Mouse (Mus musculus) hindbrain, postnatal 0 days (tissue): ENCODE measurements around the gene Tbxas1. TPM values are rescaled to one million over a fixed set of nuclear protein-coding genes. Genes with fewer than 3 reads are reported as not detected.

Experiments used
- ATAC-seq: fragments of 200-750 bp; cut with Nextera tagmentation; 2 replicates; pipeline ENCODE4 v1.8.0; 2017; ENCODE audit warnings: mild to moderate bottlenecking, moderate TSS enrichment, moderate library complexity
- DNase-seq: peaks from one replicate; pipeline ENCODE4 v3.0.0-alpha.2; 2015; ENCODE audit warnings: low spot score
- H3K27ac ChIP-seq: fragments of 300-500 bp; sonication (generic); 2 replicates; pipeline ENCODE4 v1.5.1; 2014; ENCODE audit warnings: mild to moderate bottlenecking
- H3K27me3 ChIP-seq: fragments of 300-500 bp; sonication (generic); 2 replicates; pipeline ENCODE4 v1.6.1; 2014; ENCODE audit warnings: low read length, mixed read lengths; ENCODE audit not compliant: insufficient read depth
- H3K36me3 ChIP-seq: fragments of 300-500 bp; sonication (generic); 2 replicates; pipeline ENCODE4 v1.6.1; 2014; ENCODE audit warnings: low read length, mixed read lengths; ENCODE audit not compliant: insufficient read depth
- H3K4me1 ChIP-seq: fragments of 300-500 bp; sonication (generic); 2 replicates; pipeline ENCODE4 v1.6.1; 2014; ENCODE audit warnings: antibody characterized with exemption, low read length, mixed read lengths; ENCODE audit not compliant: insufficient read depth
- H3K4me2 ChIP-seq: fragments of 300-500 bp; sonication (generic); 2 replicates; pipeline ENCODE4 v1.6.1; 2014; ENCODE audit warnings: low read depth, mild to moderate bottlenecking, low read length, moderate library complexity, mixed read lengths
- H3K4me3 ChIP-seq: fragments of 300-500 bp; sonication (generic); 2 replicates; pipeline ENCODE4 v1.5.1; 2014; ENCODE audit warnings: low read length
- H3K9ac ChIP-seq: fragments of 300-500 bp; sonication (generic); replicated peaks from 2 replicates; pipeline ENCODE4 v1.6.1; 2014; ENCODE audit warnings: mild to moderate bottlenecking, low read length, moderate library complexity, mixed read lengths
- H3K9me3 ChIP-seq: fragments of 300-500 bp; sonication (generic); 2 replicates; pipeline ENCODE4 v1.6.1; 2016; ENCODE audit warnings: low read length, mixed read lengths
- CTCF ChIP-seq: IDR thresholded peaks from 2 replicates; pipeline ENCODE4 v1.5.1; 2016; ENCODE audit warnings: antibody characterized with exemption, control low read depth, low read depth
- WGBS: fragments of 180-500 bp; shearing (Covaris S2); extraction: QIAGEN DNeasy Blood & Tissue Kit; methylation state at CpG from one replicate; pipeline ENCODE4 v1.1.7; 2014; 5-methylcytosine and 5-hydroxymethylcytosine counted together
- polyA plus RNA-seq: library from polyadenylated mRNA; unstranded; fragments of >200 nt; fragmentation: Nextera tagmentation; extraction: Ambion mirVana; gene quantifications from 2 replicates; pipeline ENCODE4 v1.2.1, GENCODE M21; 2015
- total RNA-seq: library from RNA; depleted of rRNA; stranded (reverse); fragments of >200 nt; gene quantifications from 2 replicates; pipeline ENCODE4 v1.2.3, GENCODE M21; 2014

Tbxas1 gene
- total and polyA plus RNA-seq, 2 experiments from 2014 or later: 2.1 to 4.3 TPM

DNA sequence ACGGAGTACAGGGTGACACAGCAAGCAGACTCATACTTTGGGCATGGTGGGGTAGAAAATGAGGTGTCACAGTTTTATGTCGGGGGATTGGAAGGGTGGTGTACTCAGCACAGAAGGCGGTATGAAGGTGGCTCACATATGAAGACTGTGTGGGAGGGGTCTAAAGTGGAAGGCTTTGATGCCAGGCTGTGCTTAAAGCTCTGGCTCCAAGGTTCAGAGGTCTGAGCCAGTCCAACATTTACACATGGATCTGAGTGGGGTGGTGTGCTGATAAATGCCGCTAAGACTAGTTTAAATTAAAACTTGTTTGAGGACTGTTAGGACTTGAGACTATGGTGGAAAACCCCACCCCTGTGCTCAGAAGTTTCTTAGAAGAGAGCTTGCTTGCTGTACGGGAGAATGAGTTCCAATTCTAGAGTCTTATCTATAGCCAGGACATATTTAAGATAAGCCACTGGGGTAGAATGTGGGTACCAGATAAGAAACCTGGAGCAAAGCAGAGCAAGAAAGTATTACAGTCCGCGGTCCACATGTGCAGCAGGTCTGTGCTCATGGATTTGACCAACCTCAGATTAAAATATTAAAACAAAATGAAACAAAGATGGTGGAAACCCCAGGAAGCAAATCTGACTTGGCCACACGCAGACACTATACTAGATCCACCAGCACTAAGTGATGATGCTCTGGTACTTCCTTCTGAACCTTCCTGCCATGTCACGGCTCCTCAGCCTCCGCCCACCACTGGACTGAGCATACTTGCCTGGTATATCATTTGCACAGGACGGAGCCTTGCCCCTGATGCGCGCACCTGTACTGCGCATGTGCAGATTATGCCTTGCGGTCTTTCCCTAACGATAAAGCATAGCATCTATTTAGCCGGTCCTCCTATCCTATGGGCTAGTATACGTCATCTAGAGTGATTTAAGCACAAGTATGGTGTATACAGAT lies 48.9 kb downstream of the Tbxas1 start:
- TF ChIP-seq CTCF: no peak
- Histone ChIP-seq H3K9me3 (no peaks in the 10 kb centered on the region), H3K4me3 (no peak overlapping the region), H3K27me3 (no peaks in the 10 kb centered on the region), H3K27ac (no peak overlapping the region), H3K36me3 (no peaks in the 10 kb centered on the region), H3K9ac (no peak overlapping the region), H3K4me1 (no peaks in the 10 kb centered on the region), H3K4me2 (no peak overlapping the region)
- DNase-seq: no peak
- WGBS: 94% methylated on average over 18 of the region's 18 CpGs
- no peak for ATAC-seq

DNA sequence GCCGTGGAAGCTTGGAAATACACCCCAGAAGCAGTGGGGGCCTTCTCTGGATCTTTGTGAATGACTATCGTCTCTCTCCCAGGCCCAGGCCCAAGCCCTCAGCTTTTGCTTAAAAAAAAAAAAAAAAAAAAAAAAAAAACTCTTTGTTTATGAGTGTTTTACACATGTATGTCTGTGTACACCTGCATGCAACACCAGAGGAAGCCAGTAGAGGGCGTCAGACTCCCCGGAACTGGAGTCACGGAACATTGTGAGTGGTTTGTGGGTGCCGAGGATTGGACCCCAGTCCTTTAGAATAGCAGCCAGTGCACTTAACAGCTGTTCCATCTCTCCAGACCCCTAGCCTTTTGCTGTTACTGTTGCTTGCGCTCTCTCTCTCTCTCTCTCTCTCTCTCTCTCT lies 50.5 kb downstream of the Tbxas1 start:
- Histone ChIP-seq H3K36me3 (no peaks in the 10 kb centered on the region), H3K9me3 (no peaks in the 10 kb centered on the region), H3K4me2 (peak overlapping the region; percentile 27), H3K27ac (no peak overlapping the region), H3K27me3 (no peaks in the 10 kb centered on the region), H3K4me3 (no peak overlapping the region), H3K9ac (no peak overlapping the region), H3K4me1 (no peaks in the 10 kb centered on the region)
- DNase-seq (no peak), ATAC-seq (no peak)
- WGBS: 52% methylated on average over 7 of the region's 7 CpGs
- peak; percentile 44 for TF ChIP-seq CTCF

DNA sequence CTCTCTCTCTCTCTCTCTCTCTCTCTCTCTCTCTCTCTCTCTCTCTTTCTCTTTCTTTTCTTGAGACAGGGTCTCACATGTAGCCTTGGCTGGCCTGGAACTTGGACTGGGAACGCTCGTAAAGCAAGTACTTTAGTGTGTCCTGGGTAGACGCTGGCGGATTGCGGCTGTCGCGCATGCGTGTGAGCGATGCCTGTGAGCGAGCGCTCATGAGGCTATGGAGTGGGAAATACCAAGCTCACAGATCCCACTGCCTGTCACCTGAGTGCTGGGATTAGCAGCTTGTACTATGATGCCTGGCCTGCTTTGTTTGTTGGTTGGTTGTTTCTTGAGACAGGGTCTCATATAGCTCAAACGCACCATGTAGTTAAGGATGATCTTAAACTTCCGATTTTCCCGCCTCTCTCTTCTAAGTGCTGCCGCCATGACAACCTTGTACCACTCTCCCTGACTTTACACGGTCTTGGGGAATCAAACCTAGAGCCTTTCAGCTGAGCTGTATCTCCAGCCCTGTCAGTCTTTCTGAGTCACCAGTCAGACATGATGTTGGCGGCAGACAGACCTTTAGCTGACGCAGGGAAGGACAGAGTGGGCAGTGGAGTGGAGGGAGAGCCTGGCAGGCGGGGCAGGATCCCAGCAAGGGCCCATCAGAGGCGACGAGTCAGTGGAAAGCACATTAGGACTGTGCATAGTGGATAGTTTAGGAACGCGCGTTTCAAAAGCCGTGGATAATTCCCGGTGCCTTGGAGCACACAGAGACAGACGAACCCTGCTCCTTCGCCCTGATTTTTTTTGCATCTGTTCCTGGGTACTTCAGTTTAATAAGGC lies 51.1 kb downstream of the Tbxas1 start:
- Histone ChIP-seq H3K27ac (peak overlapping the region; percentile 21; the same call in 1 of the 2 replicates), H3K4me2 (peak overlapping the region; percentile 27), H3K4me3 (no peak overlapping the region), H3K9ac (no peak overlapping the region), H3K4me1 (no peaks in the 10 kb centered on the region), H3K9me3 (no peaks in the 10 kb centered on the region), H3K36me3 (no peaks in the 10 kb centered on the region), H3K27me3 (no peaks in the 10 kb centered on the region)
- ATAC-seq: peak; percentile 60
- 53% methylated on average over 28 of the region's 28 CpGs for WGBS
- peak; percentile 47 for DNase-seq
- TF ChIP-seq CTCF: no peak

DNA sequence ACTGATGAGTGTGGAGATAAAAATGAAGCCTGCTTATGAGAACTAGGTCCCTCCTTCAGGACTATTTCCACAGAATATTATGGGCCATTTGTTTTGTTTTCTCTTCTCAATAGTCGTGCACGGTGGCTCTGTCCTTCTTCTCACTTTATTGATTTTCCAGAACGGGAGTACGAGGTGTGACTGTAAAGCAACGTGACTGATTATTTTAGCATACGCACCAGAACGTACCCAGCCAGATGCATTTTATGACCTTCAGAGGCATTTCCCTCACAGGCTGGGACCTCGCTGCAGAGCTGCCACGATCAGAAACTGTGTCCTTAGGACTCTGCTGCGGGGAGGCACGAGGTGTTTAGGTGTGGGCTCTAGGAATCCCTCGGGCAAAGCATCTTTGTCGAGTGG lies 51.8 kb downstream of the Tbxas1 start:
- ATAC-seq (peak; percentile 22; the same call in 1 of the 2 replicates), DNase-seq (no peak)
- H3K9me3 ChIP-seq: no peaks in the 10 kb centered on the region
- WGBS: 57% methylated on average over 13 of the region's 13 CpGs
- TF ChIP-seq CTCF: no peak
- no peak overlapping the region for H3K4me3 ChIP-seq
- no peaks in the 10 kb centered on the region for H3K27me3 ChIP-seq
- H3K36me3 ChIP-seq: no peaks in the 10 kb centered on the region
- H3K9ac ChIP-seq: no peak overlapping the region
- no peaks in the 10 kb centered on the region for H3K4me1 ChIP-seq
- no peak overlapping the region for H3K4me2 ChIP-seq
- no peak overlapping the region for H3K27ac ChIP-seq

DNA sequence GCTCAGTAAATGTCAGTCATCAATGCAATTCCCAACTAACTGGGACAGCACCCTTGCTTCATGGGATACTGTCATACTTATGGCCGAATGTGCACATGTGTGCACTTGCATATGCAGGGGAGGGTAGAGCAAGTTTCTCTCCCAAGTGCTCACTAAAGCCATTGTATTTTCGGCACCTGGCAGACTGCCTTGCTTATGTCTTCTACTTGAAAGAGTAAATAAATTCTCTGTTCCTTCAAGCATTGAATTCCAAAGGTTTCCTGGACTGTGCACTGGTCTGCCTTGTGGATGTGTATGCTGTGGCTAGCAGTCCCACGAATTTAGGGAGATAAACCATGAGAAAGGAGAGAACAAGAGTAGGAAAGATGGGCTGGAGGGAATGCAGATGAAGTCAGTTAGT lies 53.3 kb downstream of the Tbxas1 start:
- no peaks in the 10 kb centered on the region for H3K27me3 ChIP-seq
- no peak for ATAC-seq
- no peaks in the 10 kb centered on the region for H3K9me3 ChIP-seq
- no peaks in the 10 kb centered on the region for H3K36me3 ChIP-seq
- H3K4me3 ChIP-seq: no peak overlapping the region
- DNase-seq: no peak
- no peak overlapping the region for H3K9ac ChIP-seq
- no peak overlapping the region for H3K4me2 ChIP-seq
- no peaks in the 10 kb centered on the region for H3K4me1 ChIP-seq
- 70% methylated on average over 3 of the region's 3 CpGs for WGBS
- TF ChIP-seq CTCF: no peak
- H3K27ac ChIP-seq: no peak overlapping the region

DNA sequence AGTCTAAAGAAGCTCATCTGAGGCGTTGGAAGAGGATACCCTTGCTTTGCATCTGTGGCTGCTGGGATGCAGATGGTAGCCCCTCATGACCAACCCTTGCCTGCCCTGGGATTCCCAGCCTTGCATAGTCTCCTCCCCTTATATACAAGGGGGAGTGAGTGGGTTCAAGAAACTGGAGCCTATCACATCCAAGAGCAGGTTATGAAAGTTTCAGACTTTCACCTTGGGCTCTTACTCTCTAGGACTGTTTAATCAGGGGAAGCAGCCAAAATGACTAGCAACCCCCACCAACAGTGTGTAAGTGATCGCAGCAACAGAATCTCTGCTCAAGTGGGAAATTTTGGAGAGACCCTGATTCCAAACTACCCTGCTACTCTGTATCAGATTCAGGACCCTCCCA lies 60.8 kb downstream of the Tbxas1 start:
- no peak overlapping the region for H3K27ac ChIP-seq
- H3K4me1 ChIP-seq: no peaks in the 10 kb centered on the region
- H3K4me3 ChIP-seq: no peak overlapping the region
- 84% methylated on average over 2 of the region's 2 CpGs for WGBS
- ATAC-seq (no peak), DNase-seq (no peak)
- H3K4me2 ChIP-seq: no peak overlapping the region
- H3K36me3 ChIP-seq: no peaks in the 10 kb centered on the region
- TF ChIP-seq CTCF: no peak
- no peaks in the 10 kb centered on the region for H3K27me3 ChIP-seq
- no peaks in the 10 kb centered on the region for H3K9me3 ChIP-seq
- H3K9ac ChIP-seq: no peak overlapping the region

DNA sequence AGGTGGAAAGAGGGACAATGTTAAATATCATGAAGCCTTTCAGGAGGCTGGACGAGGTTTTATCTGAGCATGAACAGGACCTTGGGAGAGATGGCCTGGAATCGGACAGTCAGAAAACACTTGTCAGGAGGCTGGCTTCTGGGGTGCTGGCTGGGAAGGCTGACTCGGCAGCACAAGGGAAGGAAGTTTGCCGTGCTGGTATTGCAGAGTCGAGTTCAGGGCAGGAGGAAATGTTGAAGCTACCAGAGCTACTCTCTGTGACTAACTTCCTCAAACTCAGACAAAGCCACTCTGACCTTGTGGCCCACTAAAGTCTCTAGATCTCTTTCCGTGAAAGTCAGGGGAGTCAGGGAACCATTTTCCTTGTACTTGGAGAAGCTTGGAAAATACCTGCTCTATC lies 63.2 kb downstream of the Tbxas1 start:
- Histone ChIP-seq H3K27ac (no peak overlapping the region), H3K4me1 (no peaks in the 10 kb centered on the region), H3K9me3 (no peaks in the 10 kb centered on the region), H3K27me3 (no peaks in the 10 kb centered on the region), H3K4me2 (no peak overlapping the region), H3K9ac (no peak overlapping the region), H3K36me3 (no peaks in the 10 kb centered on the region), H3K4me3 (no peak overlapping the region)
- 64% methylated on average over 6 of the region's 6 CpGs for WGBS
- no peak for TF ChIP-seq CTCF
- ATAC-seq: no peak
- DNase-seq: no peak
